Mouse (Mus musculus): ENCODE measurements around the gene Rnf113a2. TPM values are rescaled to one million over a fixed set of nuclear protein-coding genes. Genes with fewer than 3 reads are reported as not detected.
A peak's percentile ranks its signal among the peaks of the same experiment; 100 is the strongest.

Rnf113a2 gene
- polyA plus RNA-seq, 1 experiment from 2014 or later = 21.6 TPM

DNA sequence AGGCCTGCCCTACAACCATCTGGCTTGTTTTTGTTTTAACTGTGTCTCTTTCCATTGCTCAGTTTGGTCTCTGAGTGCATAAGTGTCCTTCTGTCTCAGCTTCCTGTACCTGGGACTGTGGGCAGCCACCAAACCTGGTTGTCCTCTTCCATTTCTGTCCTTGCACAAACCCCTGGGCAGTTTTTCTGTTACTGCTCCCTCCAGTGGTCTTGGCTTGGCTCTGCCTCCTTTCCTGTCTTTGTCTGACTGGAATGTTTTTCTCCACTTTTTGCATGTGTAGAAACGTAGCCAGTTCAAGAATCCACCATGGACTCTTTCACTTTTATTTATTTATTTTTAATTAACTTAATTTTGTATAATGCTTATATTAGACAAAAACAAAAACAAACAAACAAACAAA lies 42.8 kb downstream of the Rnf113a2 start:
- Histone ChIP-seq H3K27ac (replicated peaks) (no peak overlapping the region), H3K36me3 (ENCODE audit: control insufficient read depth, insufficient read depth, low read length) (peaks cover 4% of the 10 kb centered on the region; the same call in 1 of the 2 replicates), H3K4me1 (replicated peaks; ENCODE audit: control insufficient read depth, insufficient read depth) (no peaks in the 10 kb centered on the region), H3K9me3 (ENCODE audit: control insufficient read depth, low read length) (no peaks in the 10 kb centered on the region), H3K4me2 (replicated peaks; ENCODE audit: low read depth) (no peak overlapping the region), H3K27me3 (ENCODE audit: control insufficient read depth, insufficient read depth, low read length) (no peaks in the 10 kb centered on the region), H3K9ac (ENCODE audit: low read length) (no peak overlapping the region), H3K4me3 (ENCODE audit: low read depth, low read length) (no peak overlapping the region)
- WGBS = 59% methylated on average over 1 of the region's 1 CpGs
- DNase-seq (ENCODE audit: low spot score) (no peak), ATAC-seq (ENCODE audit: low FRiP score, low TSS enrichment) (no peak)
- TF ChIP-seq EP300 (optimal IDR thresholded peaks at IDR 0.05) = no peak
- peak; percentile 57 for TF ChIP-seq CTCF (IDR thresholded peaks at IDR 0.05; ENCODE audit: low read depth)

DNA sequence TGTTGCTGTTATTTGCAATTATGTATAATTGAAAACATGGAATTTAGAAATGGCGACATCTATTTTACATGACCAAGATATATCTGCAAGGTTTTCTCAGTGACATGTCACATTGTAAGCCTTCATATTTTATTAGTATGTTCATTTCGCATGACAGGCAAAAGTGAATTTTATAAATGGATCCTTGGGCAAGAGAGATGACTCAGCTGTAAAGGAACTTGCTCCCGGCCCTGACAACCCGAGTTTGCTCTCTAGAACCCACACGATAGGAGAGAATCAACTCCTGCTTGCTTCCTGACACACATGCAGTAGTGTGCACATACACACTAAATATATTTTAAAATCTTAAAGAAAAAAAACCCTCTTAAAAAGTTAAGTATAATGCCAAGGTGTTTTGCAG lies 44.4 kb downstream of the Rnf113a2 start:
- no peak overlapping the region for H3K9ac ChIP-seq (ENCODE audit: low read length)
- H3K4me1 ChIP-seq (replicated peaks; ENCODE audit: control insufficient read depth, insufficient read depth) = no peaks in the 10 kb centered on the region
- no peak overlapping the region for H3K4me3 ChIP-seq (ENCODE audit: low read depth, low read length)
- no peak overlapping the region for H3K27ac ChIP-seq (replicated peaks)
- no peak overlapping the region for H3K4me2 ChIP-seq (replicated peaks; ENCODE audit: low read depth)
- WGBS = 83% methylated on average over 5 of the region's 5 CpGs
- H3K36me3 ChIP-seq (ENCODE audit: control insufficient read depth, insufficient read depth, low read length) = peaks cover 4% of the 10 kb centered on the region; the same call in 1 of the 2 replicates
- TF ChIP-seq EP300 (optimal IDR thresholded peaks at IDR 0.05) = no peak
- TF ChIP-seq CTCF (IDR thresholded peaks at IDR 0.05; ENCODE audit: low read depth) = no peak
- H3K9me3 ChIP-seq (ENCODE audit: control insufficient read depth, low read length) = no peaks in the 10 kb centered on the region
- ATAC-seq (ENCODE audit: low FRiP score, low TSS enrichment) = no peak
- DNase-seq (ENCODE audit: low spot score) = no peak
- H3K27me3 ChIP-seq (ENCODE audit: control insufficient read depth, insufficient read depth, low read length) = no peaks in the 10 kb centered on the region

DNA sequence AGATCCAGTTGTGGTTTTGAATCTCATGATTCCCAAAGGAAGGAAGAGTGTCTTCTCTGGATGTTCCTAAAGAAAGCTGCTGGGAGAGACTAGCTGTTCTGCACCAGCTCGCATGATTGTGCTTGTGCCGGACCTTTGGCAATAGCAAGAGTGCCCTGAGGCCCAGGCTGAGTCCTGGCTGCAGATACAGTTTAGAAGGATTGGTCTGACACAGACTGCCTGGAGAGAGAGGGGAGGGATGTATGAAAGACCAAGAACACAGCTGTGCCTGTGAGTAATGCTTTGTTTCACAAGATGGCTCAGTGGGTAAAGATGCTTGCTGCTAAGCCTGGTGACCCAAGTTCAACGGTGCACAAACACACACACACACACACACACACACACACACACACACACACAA lies 45.9 kb downstream of the Rnf113a2 start:
- Histone ChIP-seq H3K4me2 (replicated peaks; ENCODE audit: low read depth) (no peak overlapping the region), H3K9ac (ENCODE audit: low read length) (no peak overlapping the region), H3K27me3 (ENCODE audit: control insufficient read depth, insufficient read depth, low read length) (no peaks in the 10 kb centered on the region), H3K36me3 (ENCODE audit: control insufficient read depth, insufficient read depth, low read length) (0 out of 2 replicates have a peak, but pooled peaks cover 4% of the 10 kb centered on the region), H3K4me1 (replicated peaks; ENCODE audit: control insufficient read depth, insufficient read depth) (no peaks in the 10 kb centered on the region), H3K27ac (replicated peaks) (no peak overlapping the region), H3K4me3 (ENCODE audit: low read depth, low read length) (no peak overlapping the region), H3K9me3 (ENCODE audit: control insufficient read depth, low read length) (no peaks in the 10 kb centered on the region)
- WGBS = 84% methylated on average over 3 of the region's 3 CpGs
- ATAC-seq (ENCODE audit: low FRiP score, low TSS enrichment) (no peak), DNase-seq (ENCODE audit: low spot score) (no peak)
- no peak for TF ChIP-seq EP300 (optimal IDR thresholded peaks at IDR 0.05)
- no peak for TF ChIP-seq CTCF (IDR thresholded peaks at IDR 0.05; ENCODE audit: low read depth)

Other genes starting within 250 kb of the Rnf113a2 start
- 4.0 and 4.1 TPM in 2 replicates for gene Elmsan1, start 198.3 kb upstream of the Rnf113a2 start, polyA plus RNA-seq (2015; fragmentation: Nextera tagmentation; extraction: Ambion mirVana)
- 27.4 and 29.1 TPM in 2 replicates for gene Ptgr2, start 132.0 kb upstream of the Rnf113a2 start, polyA plus RNA-seq (2015; fragmentation: Nextera tagmentation; extraction: Ambion mirVana)
- 32.3 and 32.4 TPM in 2 replicates for gene Zfp410, start 100.3 kb upstream of the Rnf113a2 start, polyA plus RNA-seq (2015; fragmentation: Nextera tagmentation; extraction: Ambion mirVana)
- 27.1 and 27.6 TPM in 2 replicates for gene Coq6, start 55.5 kb upstream of the Rnf113a2 start, polyA plus RNA-seq (2015; fragmentation: Nextera tagmentation; extraction: Ambion mirVana)
- gene Fam161b, start 55.4 kb upstream of the Rnf113a2 start, polyA plus RNA-seq (2015; fragmentation: Nextera tagmentation; extraction: Ambion mirVana) = 0.72 and 0.88 TPM in 2 replicates
- gene Entpd5, start 8.2 kb upstream of the Rnf113a2 start, polyA plus RNA-seq (2015; fragmentation: Nextera tagmentation; extraction: Ambion mirVana) = 44.8 and 48.8 TPM in 2 replicates
- 0.68 and 0.74 TPM in 2 replicates for gene Bbof1, start 8.1 kb upstream of the Rnf113a2 start, polyA plus RNA-seq (2015; fragmentation: Nextera tagmentation; extraction: Ambion mirVana)
- gene Aldh6a1, start 33.8 kb downstream of the Rnf113a2 start, polyA plus RNA-seq (2015; fragmentation: Nextera tagmentation; extraction: Ambion mirVana) = 43.4 and 52.1 TPM in 2 replicates
- 8.5 and 8.7 TPM in 2 replicates for gene Lin52, start 34.2 kb downstream of the Rnf113a2 start, polyA plus RNA-seq (2015; fragmentation: Nextera tagmentation; extraction: Ambion mirVana)
- gene Vsx2, start 152.6 kb downstream of the Rnf113a2 start, polyA plus RNA-seq (2015; fragmentation: Nextera tagmentation; extraction: Ambion mirVana) = not detected in 2 replicates
- 6.0 and 6.1 TPM in 2 replicates for gene Abcd4, start 200.2 kb downstream of the Rnf113a2 start, polyA plus RNA-seq (2015; fragmentation: Nextera tagmentation; extraction: Ambion mirVana)
- 0.02 TPM in 1 of 2 replicates, not detected in the other for gene Vrtn, start 223.8 kb downstream of the Rnf113a2 start, polyA plus RNA-seq (2015; fragmentation: Nextera tagmentation; extraction: Ambion mirVana)